Mouse (Mus musculus) lung, postnatal 0 days (tissue): ENCODE data around the gene Adgrg5.

Experiments
- CTCF ChIP-seq: IDR thresholded peaks from 2 replicates; pipeline ENCODE4 v1.5.1; 2016; ENCODE audit warnings: antibody characterized with exemption, mild to moderate bottlenecking
- EP300 ChIP-seq: IDR thresholded peaks from 2 replicates; pipeline ENCODE4 v1.6.1; 2016; ENCODE audit warnings: antibody characterized with exemption, mild to moderate bottlenecking, control low read depth

DNA sequence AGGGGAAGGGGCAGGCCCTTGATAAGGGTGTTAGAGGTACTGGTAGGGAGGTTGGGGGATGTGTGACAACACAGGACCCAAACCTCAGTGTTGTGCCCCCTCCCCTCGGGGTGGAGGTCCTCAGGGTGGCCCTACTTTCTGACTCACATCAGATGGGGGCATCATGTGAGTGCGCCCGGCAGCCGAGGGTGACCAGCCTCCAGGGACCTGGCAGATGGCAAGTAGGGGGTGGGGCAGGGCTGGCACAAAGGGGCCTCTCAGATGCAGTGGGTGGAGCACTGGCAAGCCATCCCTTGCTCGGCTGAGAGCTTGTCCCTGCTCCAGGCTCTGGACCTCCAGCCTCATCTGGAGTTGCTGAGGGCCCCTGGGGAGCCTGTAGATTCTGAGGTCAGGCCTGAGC, 63.2 kb downstream of the Adgrg5 start:
- TF ChIP-seq CTCF = no peak
- no peak for TF ChIP-seq EP300
